Mouse (Mus musculus) C2C12 (cell line): ENCODE data around the gene Spocd1.

Experiments used
- CTCF ChIP-seq: IDR thresholded peaks from one replicate; pipeline ENCODE4 v1.5.1; 2011; ENCODE audit not compliant: control insufficient read depth, insufficient read depth, insufficient read length
- FOSL1 ChIP-seq: IDR thresholded peaks from one replicate; pipeline ENCODE4 v1.8.0; 2011; ENCODE audit warnings: mild to moderate bottlenecking, low read length; ENCODE audit not compliant: poor library complexity, insufficient read depth, severe bottlenecking
- MAX ChIP-seq: IDR thresholded peaks from one replicate; pipeline ENCODE4 v1.6.1; 2011; ENCODE audit warnings: mild to moderate bottlenecking, control low read depth
- MYOD1 ChIP-seq: IDR thresholded peaks from one replicate; pipeline ENCODE4 v1.6.1; 2011; ENCODE audit warnings: low read depth; ENCODE audit not compliant: control insufficient read depth, insufficient read length
- MYOG ChIP-seq: IDR thresholded peaks from one replicate; pipeline ENCODE4 v1.6.1; 2011; ENCODE audit not compliant: control insufficient read depth, insufficient read length; ENCODE audit errors: extremely low read depth
- USF1 ChIP-seq: IDR thresholded peaks from one replicate; pipeline ENCODE4 v1.6.1; 2011; ENCODE audit warnings: low read depth, mild to moderate bottlenecking, control low read depth, moderate library complexity

DNA sequence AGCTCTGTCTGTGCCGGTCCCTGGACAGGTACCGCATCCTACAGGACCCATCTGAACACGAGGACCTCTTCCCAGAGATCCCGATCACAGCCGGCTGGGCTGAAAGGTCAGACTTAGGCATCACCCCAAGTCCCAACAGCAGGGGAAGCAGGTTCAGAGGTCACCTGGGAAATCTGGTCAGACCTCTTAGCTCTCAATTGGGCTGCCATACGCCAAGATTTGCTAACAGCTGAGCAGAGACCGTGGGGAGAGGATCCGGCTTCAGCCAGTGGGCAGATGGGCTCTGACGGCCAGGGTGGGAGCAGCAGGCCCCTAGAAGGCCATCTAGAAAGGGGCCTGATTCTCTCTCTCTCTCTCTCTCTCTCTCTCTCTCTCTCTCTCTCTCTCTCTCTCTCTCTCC, 45.2 kb downstream of the Spocd1 start:
- TF ChIP-seq MYOG, result no peak
- TF ChIP-seq MAX, result no peak
- no peak for TF ChIP-seq CTCF
- no peak for TF ChIP-seq USF1
- TF ChIP-seq FOSL1, result no peak
- no peak for TF ChIP-seq MYOD1
